Mouse (Mus musculus) kidney, postnatal 10 days (tissue): ENCODE results near the gene Rundc3a.
"Not testable (repeated sequence)": the region's sequence is repeated elsewhere in the genome, so short reads cannot be mapped to it uniquely, and the experiment has no call there.

Source experiments
- DNase-seq: peaks from one replicate; pipeline ENCODE4 v3.0.0; 2021; ENCODE audit warnings: mixed read lengths

The Rundc3a gene

GRCm38 (mm10) chr11:102410345-102410744, 17.1 kb downstream of the Rundc3a start:
- not testable (repeated sequence) for DNase-seq

DNA sequence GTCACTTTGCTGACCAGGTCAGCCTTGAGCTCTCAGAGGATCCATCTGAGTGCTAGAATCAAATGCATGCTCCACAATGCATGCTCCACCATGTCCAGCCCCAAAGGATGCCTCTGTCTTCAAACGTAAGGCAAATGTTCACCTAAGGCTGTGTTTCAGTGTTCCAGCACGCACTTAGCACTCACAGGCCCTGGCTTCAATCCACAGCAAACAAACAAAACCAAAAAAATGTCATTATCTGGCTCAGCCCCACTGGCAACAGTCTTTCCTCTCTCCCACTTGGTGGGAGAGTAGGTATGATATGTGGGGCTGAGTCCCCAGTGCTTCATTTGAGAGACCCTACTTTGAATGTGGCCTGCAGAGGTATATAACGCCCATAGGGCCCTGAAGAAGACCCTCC, 17.9 kb downstream of the Rundc3a start:
- DNase-seq, result no peak

GRCm38 (mm10) chr11:102411704-102412103, 18.5 kb downstream of the Rundc3a start:
- DNase-seq, result peak; percentile 97

DNA sequence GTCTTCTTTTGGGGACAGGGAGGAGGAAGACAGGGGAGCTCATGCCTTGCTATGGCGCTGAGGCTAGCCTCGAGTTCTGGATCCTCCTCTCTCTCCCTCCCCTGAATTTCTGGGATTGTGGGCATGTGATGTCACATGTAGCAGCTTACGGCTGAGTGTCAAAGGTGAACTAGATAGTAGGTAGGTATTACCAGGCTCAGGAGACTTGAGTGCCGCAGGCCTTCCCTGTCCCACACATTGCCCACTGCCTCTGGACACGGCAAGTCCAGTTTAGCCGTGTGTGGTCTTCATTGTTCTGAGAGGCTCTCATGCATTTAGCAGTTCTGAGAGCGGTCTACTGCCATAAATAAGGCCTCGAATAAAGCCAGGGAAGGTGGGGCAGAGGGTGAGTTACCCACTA, 19.9 kb downstream of the Rundc3a start:
- peak; percentile 2 for DNase-seq

DNA sequence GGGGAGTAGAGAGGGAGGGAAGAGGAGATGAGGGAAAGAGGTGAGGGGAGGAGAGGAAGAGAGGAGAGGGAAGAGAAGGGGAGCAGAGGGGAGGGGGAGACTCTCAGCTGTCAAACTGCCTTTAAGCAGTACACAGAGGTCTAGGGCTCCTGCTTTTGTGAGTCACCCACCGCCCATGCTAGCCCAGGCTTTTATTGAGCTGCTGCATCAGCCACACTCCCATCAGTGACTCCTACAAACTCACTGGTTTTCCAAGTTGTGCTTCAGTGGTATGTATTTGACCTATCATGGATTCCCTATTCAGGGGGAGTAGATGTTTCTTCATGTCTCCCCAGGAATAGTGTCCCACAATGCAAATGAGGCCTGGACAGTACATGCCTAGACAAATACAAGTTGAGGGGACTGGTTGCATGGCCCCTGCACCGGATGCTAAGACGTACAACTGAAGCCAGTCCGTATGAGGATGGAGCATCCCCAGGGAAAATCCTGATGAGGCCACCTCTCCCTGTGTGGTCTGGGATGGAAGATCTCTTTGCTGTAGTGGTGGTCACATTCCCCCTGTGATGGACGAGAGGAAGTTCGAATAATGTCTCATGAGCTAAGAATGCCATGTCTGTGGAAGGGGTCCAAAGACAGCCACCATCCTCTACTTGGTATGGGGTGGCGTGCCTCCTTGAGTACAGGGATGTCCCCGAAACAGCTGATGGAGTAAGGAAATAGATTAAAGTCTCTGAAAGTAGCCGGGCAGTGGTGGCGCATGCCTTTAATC, 22.0 kb downstream of the Rundc3a start:
- DNase-seq, result no peak

- no peak for DNase-seq
Measured at GRCm38 (mm10) chr11:102417160-102417559, 24.0 kb downstream of the Rundc3a start.

GRCm38 (mm10) chr11:102418887-102419286, 25.7 kb downstream of the Rundc3a start:
- no peak for DNase-seq

DNA sequence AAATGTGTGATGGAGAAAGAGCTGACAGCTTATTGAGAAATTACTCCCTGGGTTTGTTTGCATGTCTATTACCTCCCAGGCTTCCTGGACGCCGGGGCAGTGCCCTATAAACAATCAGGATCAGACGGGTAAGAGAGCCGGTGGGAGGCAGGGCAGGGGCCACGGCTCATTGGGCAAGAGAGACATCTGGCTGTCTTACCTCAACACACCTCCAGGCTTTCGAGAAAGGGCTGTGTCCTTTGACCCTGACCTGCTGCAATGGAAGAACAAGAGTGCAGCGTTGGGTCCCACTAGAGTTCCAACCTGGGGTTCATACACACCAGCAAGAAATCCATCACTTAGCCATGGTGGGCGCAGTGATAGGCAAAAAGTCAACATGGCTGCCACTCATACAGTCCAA, 28.4 kb downstream of the Rundc3a start:
- DNase-seq, result no peak

- DNase-seq, result no peak
Measured at GRCm38 (mm10) chr11:102424666-102425065, 31.5 kb downstream of the Rundc3a start.

DNA sequence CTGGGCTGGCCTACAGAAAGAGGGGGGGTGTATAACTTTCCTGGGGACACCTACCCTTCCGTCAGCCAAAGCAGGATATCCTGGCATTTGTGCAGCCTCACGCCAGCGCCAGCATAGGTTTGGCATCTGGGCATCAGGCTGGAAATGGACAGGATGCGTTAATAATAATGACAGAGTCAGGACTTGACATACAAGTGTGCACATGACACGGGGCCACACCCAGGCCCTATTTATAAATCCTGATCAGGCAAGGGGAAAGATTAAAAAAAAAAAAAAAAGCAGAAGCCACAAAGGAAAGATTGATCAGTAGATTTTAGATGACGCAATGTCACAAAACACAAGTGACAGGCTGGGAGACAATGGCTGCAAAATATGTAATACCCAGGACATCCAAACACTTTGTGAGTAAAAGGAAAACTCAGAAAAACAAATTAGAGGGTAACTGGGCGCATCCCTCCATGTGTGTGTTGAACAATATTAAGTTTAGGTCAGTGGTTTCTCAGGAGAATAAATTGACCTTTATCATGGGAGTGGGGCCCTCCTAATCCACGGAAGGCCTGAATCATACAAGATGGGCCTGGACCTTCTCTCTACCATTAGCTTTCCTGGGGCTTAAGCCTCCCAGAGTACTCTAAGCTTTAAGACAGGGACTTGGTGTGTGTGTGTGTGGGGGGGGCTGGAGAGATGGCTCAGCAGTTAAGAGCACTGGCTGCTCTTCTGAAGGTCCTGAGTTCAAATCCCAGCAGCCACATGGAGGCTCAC, 32.5 kb downstream of the Rundc3a start:
- no peak for DNase-seq

- DNase-seq, result no peak
Measured at GRCm38 (mm10) chr11:102428981-102429540, 35.9 kb downstream of the Rundc3a start.

DNA sequence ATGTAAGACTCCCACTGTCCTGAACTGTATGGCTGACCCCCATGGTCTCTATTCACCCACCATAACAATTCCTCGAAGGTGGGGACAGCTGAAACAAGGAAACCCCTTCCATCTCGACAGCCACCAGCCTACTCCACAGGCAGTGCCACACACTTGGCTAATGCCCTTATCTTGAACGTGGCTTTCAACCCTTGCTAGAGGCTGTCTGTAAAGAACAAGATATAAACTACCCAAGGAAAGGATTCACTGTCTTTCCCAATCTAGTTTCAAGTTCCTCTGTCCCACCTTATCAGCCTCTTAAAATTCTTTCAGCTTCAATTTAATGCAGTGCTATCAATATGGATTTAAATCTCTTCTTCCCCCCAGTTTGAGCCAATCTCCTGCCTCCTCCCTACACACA, 36.3 kb downstream of the Rundc3a start:
- no peak for DNase-seq

- peak; percentile 93 for DNase-seq
Measured at GRCm38 (mm10) chr11:102430121-102431017, 37.2 kb downstream of the Rundc3a start, which contains the start of gene Grn. TSS of gene Grn (plus strand) at chr11:102430315.

- peak; percentile 90 for DNase-seq
Measured at GRCm38 (mm10) chr11:102431018-102431645, 37.9 kb downstream of the Rundc3a start.

- no peak for DNase-seq
Measured at GRCm38 (mm10) chr11:102431728-102432114, 38.5 kb downstream of the Rundc3a start.

DNA sequence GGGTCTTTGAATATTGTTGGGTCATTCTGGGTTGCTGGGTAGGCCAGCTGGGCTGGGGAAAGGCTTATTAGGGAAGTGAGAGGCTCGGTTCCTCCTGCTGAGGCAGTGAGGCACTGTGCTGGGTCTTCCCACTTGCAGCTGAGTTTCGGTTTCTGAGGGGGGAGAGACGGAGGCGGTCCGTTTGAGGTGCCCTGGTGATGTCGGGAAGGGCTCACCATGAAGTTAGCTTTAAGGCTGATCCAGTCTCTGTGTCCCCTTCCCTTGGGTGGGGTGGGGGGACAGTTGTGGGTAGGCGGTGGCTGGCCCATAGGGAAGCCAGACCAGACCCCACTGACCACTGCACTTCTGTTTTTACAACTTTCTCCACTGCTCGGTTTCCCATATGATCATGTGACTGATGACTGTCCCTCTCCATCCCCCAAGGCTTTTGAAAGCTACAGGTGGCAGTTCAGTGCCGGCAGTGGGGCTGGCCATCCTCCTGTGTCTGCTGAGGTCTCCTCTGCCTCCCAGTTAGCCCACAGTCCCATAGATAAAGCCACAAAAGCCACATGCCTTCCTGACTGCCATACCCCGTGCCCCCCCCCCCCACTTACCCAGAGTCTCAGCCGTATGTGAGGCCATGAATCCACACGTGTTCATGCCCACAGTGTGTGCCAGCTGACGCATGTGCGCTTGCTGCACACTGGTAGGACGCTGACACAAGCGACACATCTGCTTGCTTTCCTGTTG, 39.1 kb downstream of the Rundc3a start:
- DNase-seq, result peak; percentile 26

DNA sequence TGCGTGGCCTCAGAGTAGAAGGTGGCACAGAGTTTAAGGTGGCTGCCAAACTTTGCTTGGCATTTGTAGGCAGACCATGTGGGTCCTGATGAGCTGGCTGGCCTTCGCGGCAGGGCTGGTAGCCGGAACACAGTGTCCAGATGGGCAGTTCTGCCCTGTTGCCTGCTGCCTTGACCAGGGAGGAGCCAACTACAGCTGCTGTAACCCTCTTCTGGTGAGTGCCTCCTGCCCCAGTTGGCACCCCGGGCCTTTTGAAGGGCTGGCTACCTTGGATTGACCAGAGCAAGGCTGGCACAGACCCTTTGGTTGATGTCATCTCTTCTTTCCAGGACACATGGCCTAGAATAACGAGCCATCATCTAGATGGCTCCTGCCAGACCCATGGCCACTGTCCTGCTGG, 39.7 kb downstream of the Rundc3a start:
- no peak for DNase-seq

DNA sequence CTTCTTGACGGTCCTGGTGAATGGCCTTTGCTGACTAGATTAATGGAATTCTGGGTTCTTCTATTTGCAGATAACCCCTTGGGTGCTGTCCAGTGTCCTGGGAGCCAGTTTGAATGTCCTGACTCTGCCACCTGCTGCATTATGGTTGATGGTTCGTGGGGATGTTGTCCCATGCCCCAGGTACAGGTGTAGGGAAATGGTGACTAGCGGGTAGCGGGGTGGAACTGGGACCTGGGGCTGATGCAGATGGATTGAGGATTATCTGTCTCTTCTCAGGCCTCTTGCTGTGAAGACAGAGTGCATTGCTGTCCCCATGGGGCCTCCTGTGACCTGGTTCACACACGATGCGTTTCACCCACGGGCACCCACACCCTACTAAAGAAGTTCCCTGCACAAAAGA, 40.7 kb downstream of the Rundc3a start:
- DNase-seq, result no peak

- DNase-seq, result peak; percentile 93
Measured at GRCm38 (mm10) chr11:102434406-102434805, 41.2 kb downstream of the Rundc3a start.

- no peak for DNase-seq
Measured at GRCm38 (mm10) chr11:102434816-102435705, 41.9 kb downstream of the Rundc3a start.
